Mouse (Mus musculus): ENCODE data around the gene Il1rap.

GRCm38 (mm10) chr16:26775976-26776375 is 194.5 kb downstream of the Il1rap start:
- TF ChIP-seq MAX (IDR thresholded peaks at IDR 0.05; ENCODE audit: low read depth) (no peak), POLR2A (IDR thresholded peaks at IDR 0.05; ENCODE audit: insufficient read length, low read depth) (no peak), CEBPB (IDR thresholded peaks at IDR 0.05; ENCODE audit: insufficient read depth, poor library complexity, severe bottlenecking) (no peak), MYOD1 (IDR thresholded peaks at IDR 0.05; ENCODE audit: control insufficient read depth in 1 of 3, insufficient read length in 2 of 3, low read depth in 2 of 3) (no peak), POLR2AphosphoS2 (IDR thresholded peaks at IDR 0.05; ENCODE audit: insufficient read length, low read depth) (no peak), USF1 (IDR thresholded peaks at IDR 0.05; ENCODE audit: low read depth) (no peak), TCF12 (IDR thresholded peaks at IDR 0.05; ENCODE audit: insufficient read depth, poor library complexity, severe bottlenecking) (no peak), REST (IDR thresholded peaks at IDR 0.05; ENCODE audit: insufficient read depth, insufficient read length) (no peak)

Data from myocyte (in vitro differentiated cells).